Mouse (Mus musculus): Measurements from ENCODE around the gene Fat4. TPM values are rescaled to one million over a fixed set of nuclear protein-coding genes. Genes with fewer than 3 reads are reported as not detected.

Fat4 gene
- polyA plus RNA-seq (2015; fragmentation: Nextera tagmentation; extraction: Ambion mirVana), result 14.2 and 14.3 TPM in 2 replicates

DNA sequence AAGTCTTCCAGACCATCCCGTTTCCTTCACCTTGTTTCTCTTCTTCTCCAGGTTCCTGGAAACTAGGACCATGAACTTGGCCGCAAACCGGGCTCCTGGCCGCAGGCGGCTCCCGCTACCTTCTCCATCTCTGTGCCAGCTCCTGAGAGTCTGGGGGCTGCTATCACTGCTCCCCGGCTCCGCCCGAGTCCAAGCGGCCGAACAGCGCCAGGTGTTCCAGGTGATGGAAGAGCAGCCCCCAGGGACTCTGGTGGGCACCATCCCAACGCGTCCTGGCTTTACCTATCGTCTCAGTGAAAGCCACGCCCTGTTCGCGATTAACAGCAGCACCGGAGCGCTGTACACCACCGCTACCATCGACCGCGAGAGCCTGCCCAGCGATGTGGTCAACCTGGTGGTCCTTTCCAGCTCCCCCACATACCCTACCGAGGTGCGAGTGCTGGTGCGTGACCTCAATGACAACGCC lies at the start of gene Fat4:
TSS of gene Fat4 (plus strand) at position 51 of the 466 bp plus-strand sequence.
- Histone ChIP-seq H3K4me3 (peak within 1 kb of the TSS; percentile 73), H3K27ac (peak within 1 kb of the TSS; percentile 96), H3K27me3 (no peaks in the 10 kb centered on the region), H3K4me2 (replicated peaks) (peak within 1 kb of the TSS; percentile 96), H3K36me3 (peaks cover 42% of the 10 kb centered on the region), H3K9me3 (no peaks in the 10 kb centered on the region), H3K4me1 (peaks cover 50% of the 10 kb centered on the region), H3K9ac (peak within 1 kb of the TSS; percentile 92)
- ATAC-seq (ENCODE audit: low FRiP score, low read depth), result no peak
- WGBS, result under 1% methylated on average over 29 of the region's 29 CpGs

DNA sequence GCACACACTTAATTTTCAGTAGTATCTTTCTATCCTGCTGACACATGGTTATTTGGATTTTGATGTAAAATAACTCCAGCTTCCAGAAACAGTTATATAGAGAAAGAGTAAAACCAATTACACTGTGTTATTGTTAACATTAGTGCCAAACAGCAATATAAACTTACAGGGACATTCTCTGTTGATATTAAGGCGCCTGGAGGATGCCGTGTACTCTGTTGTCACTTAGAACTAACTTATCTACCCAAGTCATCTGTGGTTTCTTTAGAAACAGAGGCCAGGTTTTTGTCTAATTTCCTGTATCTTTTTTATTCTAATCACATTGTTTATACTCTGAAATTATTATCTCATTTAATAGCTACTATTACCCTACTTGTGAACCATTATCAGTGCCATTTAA lies 47.3 kb upstream of the Fat4 start:
- Histone ChIP-seq H3K4me2 (replicated peaks) (no peak overlapping the region), H3K36me3 (no peaks in the 10 kb centered on the region), H3K27me3 (no peaks in the 10 kb centered on the region), H3K4me3 (no peak overlapping the region), H3K9me3 (peaks cover 8% of the 10 kb centered on the region; the same call in 1 of the 2 replicates), H3K4me1 (no peaks in the 10 kb centered on the region), H3K9ac (no peak overlapping the region), H3K27ac (no peak overlapping the region)
- WGBS, result 81% methylated on average over 2 of the region's 2 CpGs
- no peak for ATAC-seq (ENCODE audit: low FRiP score, low read depth)

DNA sequence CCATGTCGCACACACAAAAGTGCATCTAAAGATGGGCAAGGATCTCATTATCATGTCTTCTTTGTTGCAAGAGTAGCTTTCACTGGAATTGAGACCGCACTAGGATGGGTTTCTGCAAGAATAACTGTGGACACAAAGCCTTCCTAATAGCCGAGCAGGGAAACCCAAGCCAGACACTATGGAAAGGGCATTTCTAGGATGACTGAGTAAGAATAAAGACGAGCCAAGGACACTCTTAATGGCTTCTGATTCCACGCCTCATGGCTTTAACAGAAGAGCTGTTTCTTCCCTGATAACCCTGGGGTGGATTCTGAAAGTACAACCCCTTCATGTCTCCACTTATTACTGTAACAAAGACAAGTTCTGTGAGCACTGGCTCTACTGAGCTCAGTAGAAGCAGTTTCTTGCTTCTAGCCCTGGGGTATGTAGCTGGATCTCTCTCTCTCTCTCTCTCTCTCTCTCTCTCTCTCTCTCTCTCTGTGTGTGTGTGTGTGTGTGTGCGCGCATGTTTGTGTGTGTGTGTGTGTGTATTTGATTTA lies 43.7 kb upstream of the Fat4 start:
- H3K9me3 ChIP-seq, result peaks cover 8% of the 10 kb centered on the region; the same call in 1 of the 2 replicates
- no peak overlapping the region for H3K4me2 ChIP-seq (replicated peaks)
- H3K27ac ChIP-seq, result no peak overlapping the region
- H3K4me3 ChIP-seq, result no peak overlapping the region
- H3K27me3 ChIP-seq, result no peaks in the 10 kb centered on the region
- H3K4me1 ChIP-seq, result peaks cover 14% of the 10 kb centered on the region
- no peaks in the 10 kb centered on the region for H3K36me3 ChIP-seq
- 86% methylated on average over 7 of the region's 7 CpGs for WGBS
- no peak for ATAC-seq (ENCODE audit: low FRiP score, low read depth)
- H3K9ac ChIP-seq, result no peak overlapping the region

DNA sequence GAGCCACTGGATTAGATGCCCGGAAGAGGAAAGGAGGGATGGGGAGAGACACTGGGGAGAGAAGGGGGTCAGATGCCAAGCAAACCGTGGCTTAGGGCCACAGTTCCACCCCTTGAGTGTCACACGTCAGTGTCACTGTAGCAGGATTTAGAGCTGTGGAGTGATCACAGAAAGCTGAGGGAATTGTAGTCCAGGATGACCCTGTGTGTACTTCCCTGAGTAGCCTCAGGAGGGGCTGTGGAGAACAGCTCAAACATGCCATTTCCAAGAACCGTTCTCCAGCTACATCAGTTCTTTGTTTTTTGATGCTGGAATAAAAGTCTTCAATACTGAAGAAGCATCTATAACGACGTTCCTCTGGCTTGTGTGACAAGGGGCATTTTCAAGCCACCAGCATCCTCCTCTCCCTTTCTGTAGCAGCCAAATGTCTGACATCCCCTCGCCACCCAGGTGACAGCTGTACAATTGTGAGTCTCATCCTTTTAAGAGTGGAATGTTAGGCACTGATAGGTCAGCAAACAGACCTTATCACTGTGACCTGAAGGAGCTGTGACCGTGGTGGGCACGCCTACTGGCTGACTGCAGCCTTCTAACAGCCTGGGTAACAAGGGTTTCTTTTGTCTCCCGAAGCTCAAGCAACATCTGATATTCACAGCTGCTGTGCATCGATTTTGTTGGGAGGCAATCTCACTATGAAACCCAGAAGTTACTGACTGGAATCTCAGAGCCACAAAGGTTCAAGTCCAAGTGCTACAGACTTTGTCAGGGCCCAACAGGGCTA lies 39.9 kb upstream of the Fat4 start:
- H3K27ac ChIP-seq, result no peak overlapping the region
- peaks cover 8% of the 10 kb centered on the region; the same call in 1 of the 2 replicates for H3K9me3 ChIP-seq
- no peaks in the 10 kb centered on the region for H3K36me3 ChIP-seq
- no peak overlapping the region for H3K4me2 ChIP-seq (replicated peaks)
- H3K27me3 ChIP-seq, result no peaks in the 10 kb centered on the region
- H3K9ac ChIP-seq, result no peak overlapping the region
- no peak overlapping the region for H3K4me3 ChIP-seq
- no peak for ATAC-seq (ENCODE audit: low FRiP score, low read depth)
- H3K4me1 ChIP-seq, result peaks cover 23% of the 10 kb centered on the region
- 56% methylated on average over 11 of the region's 11 CpGs for WGBS

DNA sequence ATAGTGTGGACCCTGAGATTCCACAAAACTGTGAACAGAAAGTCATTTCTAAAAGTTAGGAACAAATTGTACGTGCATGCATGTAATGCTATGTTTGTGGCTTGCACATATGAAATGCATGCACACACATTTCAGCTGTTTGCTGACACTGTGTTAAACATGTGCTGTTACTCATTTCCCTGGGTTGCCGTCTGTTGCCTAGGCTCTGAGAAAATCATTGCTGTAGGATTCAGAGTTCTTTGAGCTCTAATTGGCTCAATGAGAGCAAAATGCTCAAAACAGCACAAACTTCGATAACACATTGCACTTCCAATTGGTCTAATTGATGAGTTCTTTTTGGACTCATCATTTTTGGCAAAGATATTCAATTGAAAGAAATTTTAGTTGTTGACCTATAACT lies 37.7 kb upstream of the Fat4 start:
- WGBS, result 58% methylated on average over 3 of the region's 3 CpGs
- Histone ChIP-seq H3K36me3 (no peaks in the 10 kb centered on the region), H3K27ac (no peak overlapping the region), H3K9ac (no peak overlapping the region), H3K4me2 (replicated peaks) (no peak overlapping the region), H3K27me3 (no peaks in the 10 kb centered on the region), H3K4me1 (peaks cover 23% of the 10 kb centered on the region), H3K9me3 (no peaks in the 10 kb centered on the region), H3K4me3 (no peak overlapping the region)
- no peak for ATAC-seq (ENCODE audit: low FRiP score, low read depth)

DNA sequence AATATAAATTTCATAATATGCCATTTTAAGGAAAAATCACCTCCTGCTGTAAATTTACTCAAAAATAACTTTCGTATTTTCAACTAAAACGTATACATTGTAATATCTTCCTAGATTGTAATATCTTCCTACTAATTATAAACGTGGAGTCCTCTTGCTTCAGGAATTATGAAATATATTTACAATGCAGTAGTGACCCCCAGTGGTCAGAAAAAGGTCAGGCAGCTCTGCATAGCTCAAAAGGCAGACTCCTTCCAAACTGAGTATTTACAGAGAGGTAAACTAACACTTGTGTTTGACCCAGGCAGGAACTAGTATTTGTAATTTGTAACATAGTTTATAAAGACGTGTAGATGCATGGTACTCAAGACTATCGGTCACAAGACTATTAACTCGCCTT lies 37.2 kb upstream of the Fat4 start:
- H3K4me1 ChIP-seq, result peaks cover 23% of the 10 kb centered on the region
- no peaks in the 10 kb centered on the region for H3K9me3 ChIP-seq
- no peak for ATAC-seq (ENCODE audit: low FRiP score, low read depth)
- H3K36me3 ChIP-seq, result no peaks in the 10 kb centered on the region
- H3K27me3 ChIP-seq, result no peaks in the 10 kb centered on the region
- no peak overlapping the region for H3K4me3 ChIP-seq
- no peak overlapping the region for H3K9ac ChIP-seq
- no peak overlapping the region for H3K27ac ChIP-seq
- no peak overlapping the region for H3K4me2 ChIP-seq (replicated peaks)
- 38% methylated on average over 6 of the region's 6 CpGs for WGBS

DNA sequence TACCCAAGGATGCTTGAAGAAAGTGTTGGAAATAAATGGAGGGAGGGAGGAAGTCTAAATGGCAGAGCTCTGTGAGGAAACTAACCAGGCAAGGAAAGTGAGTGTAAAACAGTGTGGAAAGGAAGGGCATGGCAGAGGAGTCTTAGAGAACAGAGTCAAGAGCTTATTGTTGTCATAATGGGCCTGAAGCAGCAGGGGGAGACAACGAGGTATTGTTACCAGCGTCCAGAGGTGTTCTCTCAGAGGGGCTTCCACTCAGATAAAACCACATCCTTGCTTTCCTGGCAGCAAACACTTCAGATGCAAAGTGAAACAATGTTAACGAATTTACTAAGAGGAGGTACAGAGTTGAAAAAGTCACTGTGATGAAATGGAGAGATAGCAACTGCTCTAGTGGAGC lies 33.1 kb upstream of the Fat4 start:
- H3K9me3 ChIP-seq, result no peaks in the 10 kb centered on the region
- no peak overlapping the region for H3K27ac ChIP-seq
- no peaks in the 10 kb centered on the region for H3K36me3 ChIP-seq
- no peak overlapping the region for H3K4me3 ChIP-seq
- H3K4me1 ChIP-seq, result 0 out of 2 replicates have a peak, but pooled peaks cover 4% of the 10 kb centered on the region
- no peak for ATAC-seq (ENCODE audit: low FRiP score, low read depth)
- no peak overlapping the region for H3K4me2 ChIP-seq (replicated peaks)
- no peaks in the 10 kb centered on the region for H3K27me3 ChIP-seq
- H3K9ac ChIP-seq, result no peak overlapping the region
- 23% methylated on average over 3 of the region's 3 CpGs for WGBS

DNA sequence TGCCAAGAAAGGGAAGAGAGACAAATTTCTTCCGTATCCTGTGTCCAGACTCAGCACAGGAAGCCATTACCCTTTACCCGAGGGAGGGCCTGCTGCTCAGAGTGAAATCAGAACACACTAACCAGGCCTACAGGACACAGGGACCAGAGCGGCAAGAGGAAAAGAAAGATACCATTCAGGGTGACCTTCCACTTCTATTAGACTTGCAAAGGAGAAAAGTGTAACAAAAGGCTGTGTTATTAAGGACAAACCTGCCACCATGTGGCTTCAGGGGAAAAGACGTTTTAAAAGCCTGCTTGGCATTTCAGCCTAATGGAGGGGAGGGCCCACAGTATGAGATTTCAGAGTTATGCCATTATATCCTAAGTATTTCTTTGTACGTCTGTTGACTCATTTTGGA lies 26.1 kb upstream of the Fat4 start:
- H3K27ac ChIP-seq, result no peak overlapping the region
- WGBS, result 43% methylated on average over 5 of the region's 5 CpGs
- H3K9me3 ChIP-seq, result no peaks in the 10 kb centered on the region
- no peak overlapping the region for H3K4me2 ChIP-seq (replicated peaks)
- ATAC-seq (ENCODE audit: low FRiP score, low read depth), result no peak
- no peak overlapping the region for H3K9ac ChIP-seq
- no peak overlapping the region for H3K4me3 ChIP-seq
- H3K4me1 ChIP-seq, result peaks cover 4% of the 10 kb centered on the region; the same call in 1 of the 2 replicates
- H3K36me3 ChIP-seq, result no peaks in the 10 kb centered on the region
- no peaks in the 10 kb centered on the region for H3K27me3 ChIP-seq

DNA sequence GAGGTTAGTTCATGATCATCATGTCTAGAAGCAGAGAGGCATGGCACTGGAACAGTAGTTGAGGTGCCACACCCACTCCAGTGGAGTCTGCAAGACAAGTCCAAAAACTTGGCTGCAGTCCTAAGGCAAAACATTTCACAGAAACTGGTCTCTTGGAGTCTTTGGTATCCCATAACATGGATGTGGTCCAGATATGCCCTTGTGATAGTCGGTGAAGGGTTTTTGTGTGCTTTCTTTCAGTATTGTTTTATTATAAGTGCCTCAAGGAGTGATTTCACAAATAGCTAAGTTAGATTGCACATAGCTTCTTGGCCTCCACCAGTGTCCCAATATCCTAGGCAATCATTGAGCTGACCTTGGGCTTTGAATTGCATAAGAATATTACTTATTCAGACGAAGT lies 15.4 kb upstream of the Fat4 start:
- ATAC-seq (ENCODE audit: low FRiP score, low read depth), result no peak
- Histone ChIP-seq H3K27me3 (no peaks in the 10 kb centered on the region), H3K9me3 (no peaks in the 10 kb centered on the region), H3K4me3 (no peak overlapping the region), H3K4me2 (replicated peaks) (no peak overlapping the region), H3K4me1 (no peaks in the 10 kb centered on the region), H3K9ac (no peak overlapping the region), H3K27ac (no peak overlapping the region), H3K36me3 (no peaks in the 10 kb centered on the region)
- 83% methylated on average over 2 of the region's 2 CpGs for WGBS

DNA sequence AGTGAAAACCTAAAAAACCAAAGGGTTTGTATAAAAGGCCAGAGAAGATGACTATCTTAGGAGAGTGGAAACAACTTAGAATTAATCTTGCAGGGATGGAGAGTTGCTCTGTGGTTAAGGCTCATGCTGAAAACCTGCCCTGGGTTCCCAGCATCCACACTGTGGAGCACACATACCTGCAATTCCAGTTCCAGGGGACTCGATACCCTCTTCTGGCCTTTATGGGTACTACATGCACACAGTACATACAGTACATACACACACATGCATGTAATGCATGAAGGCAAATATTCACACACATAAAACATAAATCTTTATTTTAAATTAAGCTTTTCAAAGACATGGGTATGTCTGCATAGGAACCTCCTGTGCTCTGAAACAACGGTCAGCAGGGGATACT lies 10.9 kb upstream of the Fat4 start:
- Histone ChIP-seq H3K4me3 (no peak overlapping the region), H3K36me3 (no peaks in the 10 kb centered on the region), H3K4me2 (replicated peaks) (no peak overlapping the region), H3K9ac (no peak overlapping the region), H3K27me3 (no peaks in the 10 kb centered on the region), H3K27ac (no peak overlapping the region), H3K4me1 (no peaks in the 10 kb centered on the region), H3K9me3 (0 out of 2 replicates have a peak, but pooled peaks cover 3% of the 10 kb centered on the region)
- ATAC-seq (ENCODE audit: low FRiP score, low read depth), result no peak
- WGBS, result 95% methylated on average over 2 of the region's 2 CpGs

DNA sequence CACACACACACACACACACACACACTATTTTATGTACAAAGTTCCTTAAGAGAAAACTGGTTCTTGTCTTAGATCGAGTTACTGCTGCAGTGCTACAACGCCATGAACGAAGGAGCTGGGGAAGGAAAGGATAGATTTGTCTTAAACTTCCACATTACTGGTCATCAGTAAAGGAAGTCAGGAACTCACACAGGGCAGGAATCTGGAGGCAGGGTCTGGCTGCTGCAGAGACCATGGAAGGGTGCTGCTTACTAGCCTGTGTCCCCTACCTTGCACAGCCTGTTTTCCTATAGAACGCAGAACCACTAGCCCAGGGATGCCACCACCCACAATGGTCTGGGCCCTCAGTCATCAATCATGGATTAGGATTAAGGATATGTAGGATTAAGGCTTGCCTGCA lies 10.0 kb upstream of the Fat4 start:
- ATAC-seq (ENCODE audit: low FRiP score, low read depth), result no peak
- H3K9ac ChIP-seq, result no peak overlapping the region
- 0 out of 2 replicates have a peak, but pooled peaks cover 3% of the 10 kb centered on the region for H3K9me3 ChIP-seq
- 86% methylated on average over 4 of the region's 4 CpGs for WGBS
- H3K4me3 ChIP-seq, result no peak overlapping the region
- no peak overlapping the region for H3K4me2 ChIP-seq (replicated peaks)
- no peaks in the 10 kb centered on the region for H3K36me3 ChIP-seq
- H3K27ac ChIP-seq, result no peak overlapping the region
- H3K27me3 ChIP-seq, result no peaks in the 10 kb centered on the region
- no peaks in the 10 kb centered on the region for H3K4me1 ChIP-seq

DNA sequence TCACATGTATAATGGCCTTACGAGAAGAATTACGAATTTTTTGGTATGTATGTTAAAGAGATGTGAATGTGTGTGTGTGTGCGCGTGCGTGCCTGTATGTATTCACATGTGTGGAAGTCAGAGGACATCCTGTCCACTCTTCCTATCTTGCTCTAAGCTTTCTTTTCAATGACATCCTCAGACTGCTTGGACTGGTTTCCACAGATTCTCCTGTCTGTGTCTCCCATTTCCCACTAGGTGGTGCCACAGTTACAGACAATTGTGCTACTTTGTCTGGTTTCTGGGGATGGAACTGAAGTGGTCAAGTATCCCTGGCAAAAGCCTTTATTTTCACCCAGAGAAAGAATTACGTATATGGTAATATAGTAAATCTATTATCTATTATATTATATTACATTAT lies 4.0 kb upstream of the Fat4 start:
- no peak overlapping the region for H3K4me3 ChIP-seq
- H3K36me3 ChIP-seq, result 0 out of 2 replicates have a peak, but pooled peaks cover under 1% of the 10 kb centered on the region
- no peak overlapping the region for H3K4me2 ChIP-seq (replicated peaks)
- H3K27me3 ChIP-seq, result no peaks in the 10 kb centered on the region
- peaks cover 8% of the 10 kb centered on the region for H3K4me1 ChIP-seq
- no peak overlapping the region for H3K9ac ChIP-seq
- H3K27ac ChIP-seq, result no peak overlapping the region
- ATAC-seq (ENCODE audit: low FRiP score, low read depth), result no peak
- H3K9me3 ChIP-seq, result 0 out of 2 replicates have a peak, but pooled peaks cover 3% of the 10 kb centered on the region
- 62% methylated on average over 6 of the region's 6 CpGs for WGBS
